ENCODE assay signal across 8 mouse cellular contexts in the genomic region with DNA sequence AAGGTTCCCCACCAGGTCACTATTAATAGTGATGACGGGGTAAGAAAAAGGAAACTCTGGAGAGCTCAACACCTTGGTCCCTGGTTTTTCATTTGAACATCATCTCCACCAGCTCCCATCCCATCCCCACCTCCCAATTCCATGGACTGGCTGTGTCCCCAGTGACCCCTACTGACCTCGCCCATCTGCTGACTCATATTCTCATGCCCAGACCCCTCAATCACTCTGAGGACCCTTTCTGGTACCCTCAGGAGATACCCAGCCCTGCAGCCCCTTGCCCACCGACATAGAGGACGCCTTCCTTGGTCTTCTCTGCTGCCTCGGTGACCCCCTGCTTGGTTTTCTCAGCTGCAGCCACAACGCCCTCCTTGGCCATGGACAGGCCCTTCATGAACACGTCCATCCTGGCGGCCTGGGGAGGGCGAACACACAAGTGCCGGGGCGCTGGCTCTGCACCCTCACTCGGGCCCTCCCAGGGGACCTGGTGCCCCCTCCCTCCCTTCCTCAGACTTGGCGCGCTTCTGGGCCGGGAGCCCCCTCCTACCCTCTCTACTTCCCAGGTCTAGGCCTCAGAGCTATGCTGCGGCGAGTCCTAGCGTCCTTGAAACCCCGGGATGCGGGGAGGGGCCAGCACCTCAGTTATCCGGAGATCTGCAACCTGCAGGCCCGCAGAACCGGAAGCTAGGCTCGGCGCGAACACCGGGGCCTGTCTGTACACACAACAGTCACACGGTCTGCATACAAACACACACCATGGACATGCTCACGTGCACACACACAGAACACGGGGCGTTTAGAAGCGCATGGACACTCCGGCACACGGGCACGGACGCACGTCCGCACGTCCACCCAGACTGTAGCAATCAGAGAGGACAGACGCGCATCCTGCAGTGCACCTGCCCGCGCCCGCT. TPM values are rescaled to one million over a fixed set of nuclear protein-coding genes. Genes with fewer than 3 reads are reported as not detected.
DNase-seq lines count a peak whose midpoint lies in the region; ATAC-seq lines count a peak whose summit lies in the region.

No protein-coding gene starts in this region.

- H3K27ac ChIP-seq in kidney, embryonic 14.5 days (ENCODE audit: low read depth, low read length), result no peak overlapping the region
- H3K27ac ChIP-seq in embryonic facial prominence, embryonic 10.5 days (replicated peaks), result no peak overlapping the region; the same call in 1 of the 2 replicates
- no peak overlapping the region for H3K27ac ChIP-seq in limb, embryonic 10.5 days
- H3K27ac ChIP-seq in stomach, embryonic 15.5 days, result no peak overlapping the region

- H3K9ac ChIP-seq in kidney, embryonic 14.5 days (ENCODE audit: low read depth, low read length), result no peak overlapping the region
- H3K9ac ChIP-seq in stomach, embryonic 15.5 days, result no peak overlapping the region

- no peak for DNase-seq in kidney, adult 18-20 months
- DNase-seq in MN1 (ENCODE audit: low spot score), result peak; percentile 41
- peak; percentile 20 for DNase-seq in embryonic facial prominence, embryonic 10.5 days (ENCODE audit: low spot score)
- DNase-seq in limb, embryonic 10.5 days (ENCODE audit: low spot score), result peak; percentile 37
- DNase-seq in kidney, postnatal 14 days, result no peak
- DNase-seq in layer of hippocampus, adult 9-10 months (ENCODE audit: low spot score), result no peak

- H3K4me3 ChIP-seq in kidney, embryonic 14.5 days (ENCODE audit: low read length), result peak overlapping the region; percentile 29
- H3K4me3 ChIP-seq in embryonic facial prominence, embryonic 10.5 days, result peak overlapping the region; percentile 51
- H3K4me3 ChIP-seq in limb, embryonic 10.5 days, result peak overlapping the region; percentile 45
- peak overlapping the region; percentile 23 for H3K4me3 ChIP-seq in stomach, embryonic 15.5 days (replicated peaks)

- H3K27me3 ChIP-seq in kidney, embryonic 14.5 days (ENCODE audit: control insufficient read depth, insufficient read depth, low read length), result peaks cover 44% of the 10 kb centered on the region
- H3K27me3 ChIP-seq in embryonic facial prominence, embryonic 10.5 days (replicated peaks; ENCODE audit: low read depth, poor library complexity, severe bottlenecking), result peaks cover 73% of the 10 kb centered on the region
- peaks cover 77% of the 10 kb centered on the region for H3K27me3 ChIP-seq in limb, embryonic 10.5 days (ENCODE audit: low read depth, poor library complexity, severe bottlenecking)
- H3K27me3 ChIP-seq in stomach, embryonic 15.5 days (replicated peaks), result peaks cover 49% of the 10 kb centered on the region

- H3K36me3 ChIP-seq in kidney, embryonic 14.5 days (ENCODE audit: control insufficient read depth, insufficient read depth, low read length), result no peaks in the 10 kb centered on the region
- H3K36me3 ChIP-seq in embryonic facial prominence, embryonic 10.5 days (replicated peaks), result no peaks in the 10 kb centered on the region
- no peaks in the 10 kb centered on the region for H3K36me3 ChIP-seq in limb, embryonic 10.5 days
- no peaks in the 10 kb centered on the region for H3K36me3 ChIP-seq in stomach, embryonic 15.5 days

- peaks cover under 1% of the 10 kb centered on the region; the same call in 1 of the 2 replicates for H3K9me3 ChIP-seq in kidney, embryonic 14.5 days (ENCODE audit: control insufficient read depth, low read length)
- no peaks in the 10 kb centered on the region for H3K9me3 ChIP-seq in embryonic facial prominence, embryonic 10.5 days
- no peaks in the 10 kb centered on the region for H3K9me3 ChIP-seq in limb, embryonic 10.5 days (replicated peaks)
- no peaks in the 10 kb centered on the region for H3K9me3 ChIP-seq in stomach, embryonic 15.5 days

- H3K4me2 ChIP-seq in kidney, embryonic 14.5 days (replicated peaks; ENCODE audit: low read depth, low read length), result peak overlapping the region; percentile 37
- H3K4me2 ChIP-seq in stomach, embryonic 15.5 days, result peak overlapping the region; percentile 43

- 5% methylated on average over 44 of the region's 44 CpGs for WGBS in kidney, embryonic 14.5 days
- WGBS in embryonic facial prominence, embryonic 10.5 days, result 5% methylated on average over 44 of the region's 44 CpGs
- 5% methylated on average over 44 of the region's 44 CpGs for WGBS in limb, embryonic 10.5 days
- 5% methylated on average over 44 of the region's 44 CpGs for WGBS in stomach, embryonic 15.5 days

- H3K4me1 ChIP-seq in kidney, embryonic 14.5 days (ENCODE audit: control insufficient read depth, insufficient read depth, low read length), result 0 out of 2 replicates have a peak, but pooled peaks cover 3% of the 10 kb centered on the region
- H3K4me1 ChIP-seq in embryonic facial prominence, embryonic 10.5 days, result peaks cover 22% of the 10 kb centered on the region
- peaks cover 23% of the 10 kb centered on the region for H3K4me1 ChIP-seq in limb, embryonic 10.5 days
- H3K4me1 ChIP-seq in stomach, embryonic 15.5 days, result peaks cover 4% of the 10 kb centered on the region; the same call in 1 of the 2 replicates

- no peak for ATAC-seq in kidney, embryonic 14.5 days (ENCODE audit: low FRiP score, low TSS enrichment)
- ATAC-seq in stomach, embryonic 15.5 days (ENCODE audit: insufficient read depth, low FRiP score, low read depth), result no peak

RNA-seq across cellular contexts. Expression of gene Sncb, which starts 0.9 kb away (rescaled TPM):
- not detected in 2 replicates for polyA plus RNA-seq in kidney, embryonic 14.5 days (2014; fragmentation: Nextera tagmentation; extraction: Ambion mirVana)
- polyA plus RNA-seq in embryonic facial prominence, embryonic 10.5 days (2016; fragmentation: Nextera tagmentation; extraction: Ambion mirVana), result 0.79 and 1.3 TPM in 2 replicates
- not detected in 2 replicates for polyA plus RNA-seq in limb, embryonic 10.5 days (2016; fragmentation: Nextera tagmentation; extraction: Ambion mirVana)
- polyA plus RNA-seq in stomach, embryonic 15.5 days (2015; fragmentation: Nextera tagmentation; extraction: Ambion mirVana), result 0.21 and 0.37 TPM in 2 replicates

RNA-seq across cellular contexts. Expression of gene Gprin1, which starts 15.9 kb away (rescaled TPM):
- 0.31 and 0.41 TPM in 2 replicates for polyA plus RNA-seq in kidney, embryonic 14.5 days (2014; fragmentation: Nextera tagmentation; extraction: Ambion mirVana)
- polyA plus RNA-seq in embryonic facial prominence, embryonic 10.5 days (2016; fragmentation: Nextera tagmentation; extraction: Ambion mirVana), result 0.66 and 0.94 TPM in 2 replicates
- polyA plus RNA-seq in limb, embryonic 10.5 days (2016; fragmentation: Nextera tagmentation; extraction: Ambion mirVana), result 0.24 and 0.54 TPM in 2 replicates
- polyA plus RNA-seq in stomach, embryonic 15.5 days (2015; fragmentation: Nextera tagmentation; extraction: Ambion mirVana), result 0.77 and 0.80 TPM in 2 replicates

RNA-seq across cellular contexts. Expression of gene Eif4e1b, which starts 18.3 kb away (rescaled TPM):
- polyA plus RNA-seq in kidney, embryonic 14.5 days (2014; fragmentation: Nextera tagmentation; extraction: Ambion mirVana), result not detected in 2 replicates
- polyA plus RNA-seq in embryonic facial prominence, embryonic 10.5 days (2016; fragmentation: Nextera tagmentation; extraction: Ambion mirVana), result not detected in 2 replicates
- polyA plus RNA-seq in limb, embryonic 10.5 days (2016; fragmentation: Nextera tagmentation; extraction: Ambion mirVana), result not detected in 2 replicates
- polyA plus RNA-seq in stomach, embryonic 15.5 days (2015; fragmentation: Nextera tagmentation; extraction: Ambion mirVana), result not detected in 2 replicates

RNA-seq across cellular contexts. Expression of gene Tspan17, which starts 23.6 kb away (rescaled TPM):
- 5.2 and 6.4 TPM in 2 replicates for polyA plus RNA-seq in kidney, embryonic 14.5 days (2014; fragmentation: Nextera tagmentation; extraction: Ambion mirVana)
- 9.7 and 10.9 TPM in 2 replicates for polyA plus RNA-seq in embryonic facial prominence, embryonic 10.5 days (2016; fragmentation: Nextera tagmentation; extraction: Ambion mirVana)
- 2.0 and 3.3 TPM in 2 replicates for polyA plus RNA-seq in limb, embryonic 10.5 days (2016; fragmentation: Nextera tagmentation; extraction: Ambion mirVana)
- polyA plus RNA-seq in stomach, embryonic 15.5 days (2015; fragmentation: Nextera tagmentation; extraction: Ambion mirVana), result 14.7 and 15.6 TPM in 2 replicates

Comparison
In these comparisons a context has a peak if more than half of its experiments do, and no peak if none do; other contexts are left out.
1. DNase-seq: peak in MN1 (single experiment), embryonic facial prominence, embryonic 10.5 days (single experiment) and limb, embryonic 10.5 days (single experiment); none in kidney, adult 18-20 months (single experiment), kidney, postnatal 14 days (single experiment) and layer of hippocampus, adult 9-10 months (single experiment).
2. Peak in every context shown above with its lines, with median percentiles within 50 percentile points of each other: H3K4me3 ChIP-seq.